In the genomic region with DNA sequence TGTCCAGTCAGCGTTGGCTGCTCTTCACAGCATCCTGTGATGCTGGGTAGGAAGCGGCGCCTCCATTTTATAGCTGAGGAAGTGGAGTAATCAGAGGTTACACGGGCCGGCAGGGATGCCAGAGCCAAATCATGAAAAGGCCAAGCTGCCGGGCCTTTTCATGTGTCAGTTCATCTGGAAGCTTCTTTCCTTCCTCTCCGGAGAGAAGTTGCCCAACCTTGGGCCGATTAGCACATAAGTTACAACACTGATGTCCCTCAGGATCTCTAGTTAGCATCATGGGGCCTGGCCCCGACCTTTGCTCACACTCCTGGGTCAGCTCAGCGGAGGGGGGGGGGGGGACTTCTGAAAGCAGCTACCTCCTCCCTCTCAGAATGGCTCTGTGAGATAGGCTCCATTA, we compare ENCODE assay signal across 7 mouse cellular contexts. TPM values are rescaled to one million over a fixed set of nuclear protein-coding genes. Genes with fewer than 3 reads are reported as not detected.
DNase-seq lines count a peak whose midpoint lies in the region; ATAC-seq lines count a peak whose summit lies in the region.

No protein-coding gene starts in this region.

- peak; percentile 15 for DNase-seq in ZHBTc4 (ENCODE audit: low read depth, low spot score)
- DNase-seq in adrenal gland, postnatal 36 days, result peak; percentile 78 to 83
- peak; percentile 48 for DNase-seq in limb, embryonic 11.5 days (ENCODE audit: low spot score)
- peak; percentile 60 to 69 for DNase-seq in monocyte, adult 2 months (ENCODE audit: low read depth in 1 of 2, low spot score in 2 of 2)
- DNase-seq in hindbrain, embryonic 14.5 days (ENCODE audit: low spot score), result no peak
- no peak for DNase-seq in layer of hippocampus, postnatal 10 days (ENCODE audit: low spot score in 2 of 2)

- H3K27me3 ChIP-seq in heart, embryonic 16.5 days (ENCODE audit: control insufficient read depth, insufficient read depth, low read length), result no peaks in the 10 kb centered on the region
- H3K27me3 ChIP-seq in limb, embryonic 11.5 days (ENCODE audit: control insufficient read depth, insufficient read depth, low read length), result no peaks in the 10 kb centered on the region
- H3K27me3 ChIP-seq in hindbrain, embryonic 14.5 days (ENCODE audit: control insufficient read depth, insufficient read depth, low read length), result peaks cover 18% of the 10 kb centered on the region; the same call in 1 of the 2 replicates

- no peak overlapping the region for H3K4me3 ChIP-seq in heart, embryonic 16.5 days (ENCODE audit: low read length)
- H3K4me3 ChIP-seq in limb, embryonic 11.5 days (ENCODE audit: low read depth, low read length), result no peak overlapping the region
- H3K4me3 ChIP-seq in hindbrain, embryonic 14.5 days (replicated peaks; ENCODE audit: low read length), result no peak overlapping the region

- ATAC-seq in heart, embryonic 16.5 days (replicated peaks; ENCODE audit: extremely low read depth, insufficient read depth, low FRiP score), result no peak
- ATAC-seq in limb, embryonic 11.5 days (ENCODE audit: insufficient number of reproducible peaks, low FRiP score, low TSS enrichment, low read depth), result no peak
- ATAC-seq in hindbrain, embryonic 14.5 days (ENCODE audit: low FRiP score), result no peak

- 30% methylated on average over 10 of the region's 10 CpGs for WGBS in heart, embryonic 16.5 days
- whole genome bisulfite sequencing in limb, embryonic 11.5 days, result 7% methylated on average over 10 of the region's 10 CpGs
- 61% methylated on average over 10 of the region's 10 CpGs for WGBS in hindbrain, embryonic 14.5 days

- no peaks in the 10 kb centered on the region; the same call in 1 of the 2 replicates for H3K36me3 ChIP-seq in heart, embryonic 16.5 days (ENCODE audit: control insufficient read depth, insufficient read depth)
- H3K36me3 ChIP-seq in limb, embryonic 11.5 days (ENCODE audit: control insufficient read depth, insufficient read depth, low read length), result no peaks in the 10 kb centered on the region
- peaks cover 5% of the 10 kb centered on the region; the same call in 1 of the 2 replicates for H3K36me3 ChIP-seq in hindbrain, embryonic 14.5 days (replicated peaks; ENCODE audit: control insufficient read depth, insufficient read depth)

- H3K9ac ChIP-seq in heart, embryonic 16.5 days (ENCODE audit: low read length), result no peak overlapping the region
- no peak overlapping the region for H3K9ac ChIP-seq in limb, embryonic 11.5 days (ENCODE audit: low read length)
- no peak overlapping the region for H3K9ac ChIP-seq in hindbrain, embryonic 14.5 days

- H3K4me2 ChIP-seq in heart, embryonic 16.5 days (ENCODE audit: low read depth, low read length), result no peak overlapping the region
- peak overlapping the region; percentile 7; the same call in 1 of the 2 replicates for H3K4me2 ChIP-seq in limb, embryonic 11.5 days (ENCODE audit: low read depth, severe bottlenecking)
- H3K4me2 ChIP-seq in hindbrain, embryonic 14.5 days (replicated peaks), result no peak overlapping the region

- H3K4me1 ChIP-seq in heart, embryonic 16.5 days (ENCODE audit: control insufficient read depth, insufficient read depth, low read length), result peaks cover 33% of the 10 kb centered on the region
- H3K4me1 ChIP-seq in limb, embryonic 11.5 days (ENCODE audit: control insufficient read depth, insufficient read depth, low read length), result peaks cover 27% of the 10 kb centered on the region
- peaks cover 18% of the 10 kb centered on the region; the same call in 1 of the 2 replicates for H3K4me1 ChIP-seq in hindbrain, embryonic 14.5 days (replicated peaks; ENCODE audit: control insufficient read depth, insufficient read depth, low read length)

- no peaks in the 10 kb centered on the region for H3K9me3 ChIP-seq in heart, embryonic 16.5 days (replicated peaks; ENCODE audit: control insufficient read depth, low read length)
- H3K9me3 ChIP-seq in limb, embryonic 11.5 days (ENCODE audit: control insufficient read depth, low read length), result no peaks in the 10 kb centered on the region
- no peaks in the 10 kb centered on the region for H3K9me3 ChIP-seq in hindbrain, embryonic 14.5 days (ENCODE audit: control insufficient read depth, low read length)

- H3K27ac ChIP-seq in heart, embryonic 16.5 days (ENCODE audit: low read length), result peak overlapping the region; percentile 50
- peak overlapping the region; percentile 62; the same call in 1 of the 2 replicates for H3K27ac ChIP-seq in limb, embryonic 11.5 days (replicated peaks; ENCODE audit: low read depth, low read length)
- no peak overlapping the region for H3K27ac ChIP-seq in hindbrain, embryonic 14.5 days

RNA-seq across cellular contexts. Expression of a gene that starts 7.4 kb away (rescaled TPM):
- 100 to 1,000 TPM in 1 of 2 experiments, 10 to 100 TPM in 1; 77.1 to 100 TPM for total RNA-seq in adrenal gland, postnatal 36 days (2021)
- polyA plus RNA-seq in heart, embryonic 16.5 days (2015; fragmentation: Nextera tagmentation; extraction: Ambion mirVana), result 39.4 and 40.7 TPM in 2 replicates
- polyA plus RNA-seq in limb, embryonic 11.5 days (2014; fragmentation: Nextera tagmentation; extraction: Ambion mirVana), result 187 and 207 TPM in 2 replicates
- polyA plus RNA-seq in hindbrain, embryonic 14.5 days (2014; fragmentation: Nextera tagmentation; extraction: Ambion mirVana), result 28.4 and 33.0 TPM in 2 replicates
- 10 to 100 TPM; 64.8 to 78.4 TPM for total RNA-seq in layer of hippocampus, postnatal 10 days (2021)

Comparison
In these comparisons a context has a peak if more than half of its experiments do, and no peak if none do; other contexts are left out.
1. DNase-seq: peak in ZHBTc4 (single experiment), adrenal gland, postnatal 36 days (2 of 2), limb, embryonic 11.5 days (single experiment) and monocyte, adult 2 months (2 of 2); none in hindbrain, embryonic 14.5 days (single experiment) and layer of hippocampus, postnatal 10 days (0 of 2).